Mouse (Mus musculus) CH12.LX (cell line): ENCODE data around the gene Cmpk2. TPM values are rescaled to one million over a fixed set of nuclear protein-coding genes. Genes with fewer than 3 reads are reported as not detected.

ENCODE experiments used
- DNase-seq: peaks from one replicate; pipeline ENCODE4 v3.0.0-alpha.2; 2013; ENCODE audit errors: extremely low read depth
- H3K27ac ChIP-seq: 2 replicates; pipeline ENCODE4 v1.5.1; 2012; ENCODE audit warnings: low read depth, mild to moderate bottlenecking, control low read depth, moderate library complexity; ENCODE audit not compliant: insufficient read depth
- H3K27me3 ChIP-seq: replicated peaks from 2 replicates; pipeline ENCODE3; 2012; ENCODE audit warnings: inconsistent platforms
- H3K36me3 ChIP-seq, 2 experiments: replicated peaks in 1 of 2; 2 replicates each; pipeline versions ENCODE3 to v1.6.1; 2012; ENCODE audit warnings: inconsistent platforms in 1 of 2, low read length in 1 of 2, mild to moderate bottlenecking in 1 of 2, mixed read lengths in 1 of 2, moderate library complexity in 1 of 2; ENCODE audit not compliant: control insufficient read depth in 1 of 2, insufficient read depth in 1 of 2
- H3K4me1 ChIP-seq, 2 experiments: 2 replicates each; pipeline ENCODE4 v1.6.1; 2012; ENCODE audit warnings: inconsistent platforms in 1 of 2, moderate library complexity in 1 of 2; ENCODE audit not compliant: insufficient read depth in 2 of 2, control insufficient read depth in 1 of 2
- H3K4me2 ChIP-seq: 2 replicates; pipeline ENCODE4 v1.6.1; 2012; ENCODE audit warnings: low read depth, mild to moderate bottlenecking, control low read depth; ENCODE audit not compliant: poor library complexity, insufficient read depth, severe bottlenecking
- H3K4me3 ChIP-seq, 3 experiments: fragments of 150-350 bp in 1 of 3; sonication (generic) in 1 of 3; replicated peaks in 1 of 3; 2 replicates each; pipeline versions ENCODE3 to v1.5.1; 2011 to 2012; ENCODE audit warnings: low read depth in 2 of 3, low read length in 2 of 3, mild to moderate bottlenecking in 2 of 3, moderate library complexity in 2 of 3, control low read depth in 1 of 3, improper control_type of control experiment in 1 of 3, inconsistent platforms in 1 of 3, mixed read lengths in 1 of 3; ENCODE audit not compliant: poor library complexity in 1 of 3
- H3K79me2 ChIP-seq: replicated peaks from 2 replicates; pipeline ENCODE4 v1.6.1; 2012; ENCODE audit warnings: mild to moderate bottlenecking, moderate library complexity; ENCODE audit not compliant: control insufficient read depth, poor library complexity, insufficient read depth, severe bottlenecking; ENCODE audit errors: extremely low read depth
- H3K9ac ChIP-seq: 2 replicates; pipeline ENCODE4 v1.6.1; 2012; ENCODE audit warnings: low read depth, mild to moderate bottlenecking, control low read depth, moderate library complexity; ENCODE audit not compliant: insufficient read depth
- H3K9me3 ChIP-seq: replicated peaks from 2 replicates; pipeline ENCODE3; 2012; ENCODE audit warnings: low read length, inconsistent platforms, mixed read lengths
- CHD1 ChIP-seq: IDR thresholded peaks from 2 replicates; pipeline ENCODE4 v1.6.1; 2012; ENCODE audit warnings: low read depth, low read length, improper control_type of control experiment, inconsistent platforms
- CTCF ChIP-seq, 2 experiments: IDR thresholded peaks in 1 of 2; conservative IDR thresholded peaks in 1 of 2; 2 replicates each; pipeline ENCODE4 v1.5.1; 2011 to 2012; ENCODE audit warnings: low read depth in 2 of 2, low read length in 2 of 2, improper control_type of control experiment in 1 of 2, inconsistent platforms in 1 of 2, mild to moderate bottlenecking in 1 of 2, moderate library complexity in 1 of 2
- E2F4 ChIP-seq: IDR thresholded peaks from 2 replicates; pipeline ENCODE4 v1.6.1; 2011; ENCODE audit warnings: low read depth, low read length, improper control_type of control experiment; ENCODE audit not compliant: insufficient replicate concordance
- ELF1 ChIP-seq: IDR thresholded peaks from 2 replicates; pipeline ENCODE4 v1.6.1; 2014; ENCODE audit warnings: low read depth, mild to moderate bottlenecking, inconsistent platforms, low read length, improper control_type of control experiment
- EP300 ChIP-seq: IDR thresholded peaks from 2 replicates; pipeline ENCODE4 v1.6.1; 2011; ENCODE audit warnings: low read length, improper control_type of control experiment
- HCFC1 ChIP-seq: IDR thresholded peaks from 2 replicates; pipeline ENCODE4 v1.6.1; 2012; ENCODE audit warnings: low read depth, mild to moderate bottlenecking, inconsistent platforms, low read length, improper control_type of control experiment
- IRF4 ChIP-seq: IDR thresholded peaks from 2 replicates; pipeline ENCODE4 v1.6.1; 2014; ENCODE audit warnings: low read depth, mild to moderate bottlenecking, inconsistent platforms, low read length, improper control_type of control experiment
- JUN ChIP-seq: IDR thresholded peaks from 2 replicates; pipeline ENCODE4 v1.6.1; 2011; ENCODE audit warnings: low read depth, mild to moderate bottlenecking, low read length, improper control_type of control experiment, moderate library complexity; ENCODE audit not compliant: insufficient read depth
- JUND ChIP-seq: conservative IDR thresholded peaks from 2 replicates; pipeline ENCODE4 v1.6.1; 2011; ENCODE audit warnings: low read depth, low read length, improper control_type of control experiment
- MAFK ChIP-seq: IDR thresholded peaks from 2 replicates; pipeline ENCODE4 v1.6.1; 2011; ENCODE audit warnings: low read length, improper control_type of control experiment; ENCODE audit not compliant: insufficient replicate concordance
- MAZ ChIP-seq: IDR thresholded peaks from 2 replicates; pipeline ENCODE4 v1.6.1; 2012; ENCODE audit warnings: low read depth, mild to moderate bottlenecking, inconsistent platforms, low read length, improper control_type of control experiment, moderate library complexity
- MEF2A ChIP-seq: IDR thresholded peaks from 2 replicates; pipeline ENCODE4 v1.6.1; 2014; ENCODE audit warnings: low read depth, mild to moderate bottlenecking, inconsistent platforms, low read length, improper control_type of control experiment, borderline replicate concordance
- MXI1 ChIP-seq: IDR thresholded peaks from 2 replicates; pipeline ENCODE4 v1.6.1; 2011; ENCODE audit warnings: mild to moderate bottlenecking, low read depth, low read length, improper control_type of control experiment
- PAX5 ChIP-seq: IDR thresholded peaks from 2 replicates; pipeline ENCODE4 v1.6.1; 2012; ENCODE audit warnings: low read length, inconsistent platforms, mixed read lengths
- POLR2A ChIP-seq: IDR thresholded peaks from 2 replicates; pipeline ENCODE4 v1.6.1; 2011; ENCODE audit warnings: low read depth, mild to moderate bottlenecking, improper control_type of control experiment, low read length
- RCOR1 ChIP-seq: conservative IDR thresholded peaks from 2 replicates; pipeline ENCODE4 v1.6.1; 2012; ENCODE audit warnings: low read depth, mild to moderate bottlenecking, inconsistent platforms, low read length, improper control_type of control experiment
- SMC3 ChIP-seq: IDR thresholded peaks from 2 replicates; pipeline ENCODE4 v1.6.1; 2011; ENCODE audit warnings: low read depth, low read length, improper control_type of control experiment
- TCF12 ChIP-seq: IDR thresholded peaks from 2 replicates; pipeline ENCODE4 v1.6.1; 2014; ENCODE audit warnings: low read depth, mild to moderate bottlenecking, inconsistent platforms, low read length, improper control_type of control experiment
- UBTF ChIP-seq: IDR thresholded peaks from 2 replicates; pipeline ENCODE4 v1.6.1; 2012; ENCODE audit warnings: low read depth, mild to moderate bottlenecking, inconsistent platforms, low read length, improper control_type of control experiment, moderate library complexity
- USF2 ChIP-seq: conservative IDR thresholded peaks from 2 replicates; pipeline ENCODE4 v1.6.1; 2011; ENCODE audit warnings: low read depth, low read length, improper control_type of control experiment
- ZMIZ1 ChIP-seq: IDR thresholded peaks from 2 replicates; pipeline ENCODE4 v1.6.1; 2012; ENCODE audit warnings: low read depth, mild to moderate bottlenecking, inconsistent platforms, low read length, improper control_type of control experiment
- ZNF384 ChIP-seq: IDR thresholded peaks from 2 replicates; pipeline ENCODE4 v1.6.1; 2012; ENCODE audit warnings: low read depth, low read length, improper control_type of control experiment, inconsistent platforms
- dilution Hi-C: fragments of 300-500 bp; cut with MboI; formaldehyde crosslinking; loops from 2 replicates; pipeline ENCODE4 v1.14.3; 2020; ENCODE audit warnings: low sequenced_read_pairs; ENCODE audit not compliant: extremely low pct_unique_long_range_greater_than_20kb, extremely low pct_ligation_motif_present
- in situ Hi-C: fragments of 300-500 bp; cut with MboI; formaldehyde crosslinking; loops from 3 replicates; pipeline ENCODE4 v1.14.3; 2019; ENCODE audit warnings: low sequenced_read_pairs, low pct_ligation_motif_present, low pct_unique_long_range_greater_than_20kb, mixed read lengths
- polyA plus RNA-seq: library from polyadenylated mRNA; unstranded; fragments of >175 nt; gene quantifications from 2 replicates; pipeline ENCODE4 v1.2.1, GENCODE M21; 2012; ENCODE audit warnings: low read depth; ENCODE audit not compliant: insufficient read length
- total RNA-seq, 2 experiments: library from RNA; depleted of rRNA; stranded (reverse); fragments of 300-350 nt in 1 of 2; fragments of >200 nt in 1 of 2; gene quantifications; 2 replicates each; pipeline ENCODE4 v1.2.3; 2012 to 2014

Gene Cmpk2
- total and polyA plus RNA-seq, 3 experiments: 0.15 to 0.47 TPM; not detected in 1

GRCm38 (mm10) chr12:26436334-26436733 lies 32.7 kb upstream of the Cmpk2 start:
- in situ Hi-C loops: no loop called here

GRCm38 (mm10) chr12:26437950-26438349 lies 31.1 kb upstream of the Cmpk2 start:
- no peak for TF ChIP-seq CHD1
- no peak for TF ChIP-seq MXI1
- no peak for TF ChIP-seq SMC3
- no peak for TF ChIP-seq E2F4
- TF ChIP-seq USF2: no peak
- no peak for TF ChIP-seq HCFC1
- TF ChIP-seq ZMIZ1: no peak
- TF ChIP-seq EP300: no peak
- no peak for TF ChIP-seq MAZ
- TF ChIP-seq MEF2A: no peak
- TF ChIP-seq UBTF: no peak
- TF ChIP-seq PAX5: no peak
- no peak for TF ChIP-seq ZNF384
- no peak for TF ChIP-seq POLR2A
- no peak for TF ChIP-seq IRF4
- TF ChIP-seq MAFK: no peak
- TF ChIP-seq JUN: no peak
- TF ChIP-seq RCOR1: no peak
- no peak for TF ChIP-seq JUND
- TF ChIP-seq ELF1: no peak
- Histone ChIP-seq H3K36me3 (no peaks in the 10 kb centered on the region), H3K79me2 (no peaks in the 10 kb centered on the region), H3K9me3 (no peaks in the 10 kb centered on the region), H3K27ac (no peak overlapping the region), H3K27me3 (no peaks in the 10 kb centered on the region), H3K9ac (no peak overlapping the region), H3K4me2 (no peak overlapping the region), H3K4me3 (no peak overlapping the region), H3K4me1 (peaks cover 0 to 10% of the 10 kb centered on the region in 2 experiments; a peak in 2 of 4 replicates)
- dilution Hi-C loops (no loop called here), in situ Hi-C loops (no loop called here)
- DNase-seq: no peak

More at GRCm38 (mm10) chr12:26436334-26436733, 32.7 kb upstream of the Cmpk2 start:
- DNase-seq: no peak
- no peaks in the 10 kb centered on the region for H3K27me3 ChIP-seq
- TF ChIP-seq CTCF (conservative IDR thresholded peaks at IDR 0.05 in 1 of 2, IDR thresholded peaks at IDR 0.05 in 1 of 2; ENCODE audit: low read depth in 2 of 2, low read length in 2 of 2) (no peak), TCF12 (no peak)
- H3K4me1 ChIP-seq: peaks cover 0 to 10% of the 10 kb centered on the region in 2 experiments; a peak in 2 of 4 replicates
- H3K36me3 ChIP-seq: no peaks in the 10 kb centered on the region
- dilution Hi-C loops: no loop called here
- H3K4me2 ChIP-seq: no peak overlapping the region
- no peaks in the 10 kb centered on the region for H3K79me2 ChIP-seq
- H3K9me3 ChIP-seq: no peaks in the 10 kb centered on the region
- H3K27ac ChIP-seq: no peak overlapping the region
- H3K4me3 ChIP-seq: no peak overlapping the region
- no peak overlapping the region for H3K9ac ChIP-seq
